Mouse (Mus musculus) hindbrain, postnatal 0 days (tissue): ENCODE measurements at regions not wholly inside any gene's neighbourhood (a gene's known extent, or its start where the extent isn't known, plus 50 kb on each side); places are given as distances from the start of the nearest gene placed in this dataset.
A peak's percentile ranks its signal among the peaks of the same experiment; 100 is the strongest.

Source experiments
- ATAC-seq: fragments of 200-750 bp; cut with Nextera tagmentation; 2 replicates; pipeline ENCODE4 v1.8.0; 2017; ENCODE audit warnings: mild to moderate bottlenecking, moderate TSS enrichment, moderate library complexity
- DNase-seq: peaks from one replicate; pipeline ENCODE4 v3.0.0-alpha.2; 2015; ENCODE audit warnings: low spot score
- H3K27ac ChIP-seq: fragments of 300-500 bp; sonication (generic); 2 replicates; pipeline ENCODE4 v1.5.1; 2014; ENCODE audit warnings: mild to moderate bottlenecking
- H3K27me3 ChIP-seq: fragments of 300-500 bp; sonication (generic); 2 replicates; pipeline ENCODE4 v1.6.1; 2014; ENCODE audit warnings: low read length, mixed read lengths; ENCODE audit not compliant: insufficient read depth
- H3K36me3 ChIP-seq: fragments of 300-500 bp; sonication (generic); 2 replicates; pipeline ENCODE4 v1.6.1; 2014; ENCODE audit warnings: low read length, mixed read lengths; ENCODE audit not compliant: insufficient read depth
- H3K4me1 ChIP-seq: fragments of 300-500 bp; sonication (generic); 2 replicates; pipeline ENCODE4 v1.6.1; 2014; ENCODE audit warnings: antibody characterized with exemption, low read length, mixed read lengths; ENCODE audit not compliant: insufficient read depth
- H3K4me2 ChIP-seq: fragments of 300-500 bp; sonication (generic); 2 replicates; pipeline ENCODE4 v1.6.1; 2014; ENCODE audit warnings: low read depth, mild to moderate bottlenecking, low read length, moderate library complexity, mixed read lengths
- H3K4me3 ChIP-seq: fragments of 300-500 bp; sonication (generic); 2 replicates; pipeline ENCODE4 v1.5.1; 2014; ENCODE audit warnings: low read length
- H3K9ac ChIP-seq: fragments of 300-500 bp; sonication (generic); replicated peaks from 2 replicates; pipeline ENCODE4 v1.6.1; 2014; ENCODE audit warnings: mild to moderate bottlenecking, low read length, moderate library complexity, mixed read lengths
- H3K9me3 ChIP-seq: fragments of 300-500 bp; sonication (generic); 2 replicates; pipeline ENCODE4 v1.6.1; 2016; ENCODE audit warnings: low read length, mixed read lengths
- CTCF ChIP-seq: IDR thresholded peaks from 2 replicates; pipeline ENCODE4 v1.5.1; 2016; ENCODE audit warnings: antibody characterized with exemption, control low read depth, low read depth
- WGBS: fragments of 180-500 bp; shearing (Covaris S2); extraction: QIAGEN DNeasy Blood & Tissue Kit; methylation state at CpG from one replicate; pipeline ENCODE4 v1.1.7; 2014; 5-methylcytosine and 5-hydroxymethylcytosine counted together

DNA sequence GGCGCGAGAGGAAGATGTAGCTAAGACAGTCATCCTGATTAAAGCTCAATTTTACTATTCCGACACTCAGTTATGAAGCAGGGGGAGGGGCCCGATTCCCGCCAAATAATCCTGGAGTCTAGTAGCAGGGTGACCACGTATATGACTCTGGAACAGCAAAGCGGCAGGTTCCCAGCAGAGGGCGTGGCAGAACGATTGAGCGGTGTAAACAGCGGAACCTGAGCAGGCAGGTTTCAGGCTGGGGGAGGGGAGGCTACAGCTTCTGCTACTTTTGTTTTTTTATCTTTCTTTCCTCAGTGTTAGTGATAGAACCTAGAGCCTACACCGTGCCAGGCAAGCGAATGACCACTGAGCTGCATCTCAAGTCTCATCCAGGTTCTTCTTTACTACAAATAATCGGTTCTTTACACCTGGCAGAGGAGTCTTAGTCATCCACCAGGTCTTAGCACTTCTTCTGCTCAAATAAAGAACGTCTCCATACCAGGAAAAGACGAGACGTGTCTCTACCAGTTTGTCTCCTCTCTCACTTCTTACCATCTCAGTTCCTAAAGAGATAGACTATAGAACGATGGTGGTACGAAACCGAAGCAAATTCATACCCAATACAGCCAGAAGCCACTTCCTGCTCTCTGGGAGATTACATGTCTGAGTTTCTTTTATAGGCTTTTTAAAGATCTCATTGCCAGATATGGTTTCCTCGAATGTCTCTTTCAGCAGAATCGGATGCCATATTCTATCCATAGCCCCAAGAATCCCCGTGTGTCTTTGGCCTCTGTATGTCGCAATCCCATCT, 100.2 kb upstream of the Ppm1h start:
- H3K27me3 ChIP-seq, result no peaks in the 10 kb centered on the region
- H3K4me2 ChIP-seq, result no peak overlapping the region
- WGBS, result 65% methylated on average over 24 of the region's 24 CpGs
- H3K27ac ChIP-seq, result no peak overlapping the region
- DNase-seq, result peak; percentile 55
- no peaks in the 10 kb centered on the region for H3K9me3 ChIP-seq
- no peaks in the 10 kb centered on the region for H3K4me1 ChIP-seq
- peak; percentile 55; the same call in 1 of the 2 replicates for ATAC-seq
- H3K4me3 ChIP-seq, result no peak overlapping the region
- no peaks in the 10 kb centered on the region for H3K36me3 ChIP-seq
- no peak overlapping the region for H3K9ac ChIP-seq
- peak; percentile 49 for TF ChIP-seq CTCF

DNA sequence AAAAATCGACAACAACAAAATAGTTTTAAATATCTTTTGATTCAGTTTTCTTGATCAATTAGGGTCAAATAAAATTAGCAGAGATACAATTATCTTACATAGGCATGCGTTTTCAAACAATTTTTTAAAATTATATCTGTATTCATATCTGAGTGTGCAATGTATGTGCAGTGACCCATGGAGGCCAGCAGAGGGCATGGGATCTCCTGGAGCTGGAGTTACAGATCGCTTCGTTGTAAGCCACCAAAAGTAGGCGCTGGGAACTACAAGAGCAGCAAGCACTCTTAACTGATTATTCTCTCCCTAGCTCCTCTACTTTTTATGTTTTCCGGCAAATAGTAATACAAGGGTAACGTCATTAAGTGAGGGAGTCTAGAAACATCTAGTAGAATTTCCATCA, 97.5 kb upstream of the Ppm1h start:
- Histone ChIP-seq H3K9me3 (no peaks in the 10 kb centered on the region), H3K4me2 (no peak overlapping the region), H3K36me3 (no peaks in the 10 kb centered on the region), H3K27me3 (no peaks in the 10 kb centered on the region), H3K9ac (no peak overlapping the region), H3K4me3 (no peak overlapping the region), H3K4me1 (no peaks in the 10 kb centered on the region), H3K27ac (no peak overlapping the region)
- DNase-seq, result no peak
- 84% methylated on average over 7 of the region's 7 CpGs for WGBS
- no peak; the same call in 1 of the 2 replicates for TF ChIP-seq CTCF
- ATAC-seq, result no peak

DNA sequence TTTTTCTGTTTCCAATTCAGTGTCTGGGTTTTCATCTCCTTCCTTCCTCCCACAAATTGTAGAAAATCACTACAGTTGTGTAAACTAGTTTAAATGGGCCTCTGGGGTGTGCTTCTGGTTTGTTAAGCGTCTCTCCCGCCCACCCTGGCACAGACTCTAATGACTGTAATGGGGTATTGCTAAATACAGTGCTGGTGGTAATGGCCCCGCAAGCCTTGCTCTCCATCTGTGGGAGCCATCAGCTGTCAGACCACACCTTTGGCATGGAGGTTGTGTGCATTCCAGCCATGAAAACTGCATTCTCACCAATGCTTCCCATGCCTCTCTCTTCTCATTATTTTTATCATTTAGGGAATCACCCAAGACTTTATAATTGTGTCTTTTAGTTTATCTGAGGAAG, 91.0 kb upstream of the Ppm1h start:
- Histone ChIP-seq H3K9me3 (no peaks in the 10 kb centered on the region), H3K4me3 (no peak overlapping the region), H3K27me3 (no peaks in the 10 kb centered on the region), H3K4me2 (no peak overlapping the region), H3K27ac (no peak overlapping the region), H3K4me1 (no peaks in the 10 kb centered on the region), H3K9ac (no peak overlapping the region), H3K36me3 (no peaks in the 10 kb centered on the region)
- no peak for TF ChIP-seq CTCF
- DNase-seq, result peak; percentile 27
- no peak for ATAC-seq
- WGBS, result 48% methylated on average over 3 of the region's 3 CpGs

DNA sequence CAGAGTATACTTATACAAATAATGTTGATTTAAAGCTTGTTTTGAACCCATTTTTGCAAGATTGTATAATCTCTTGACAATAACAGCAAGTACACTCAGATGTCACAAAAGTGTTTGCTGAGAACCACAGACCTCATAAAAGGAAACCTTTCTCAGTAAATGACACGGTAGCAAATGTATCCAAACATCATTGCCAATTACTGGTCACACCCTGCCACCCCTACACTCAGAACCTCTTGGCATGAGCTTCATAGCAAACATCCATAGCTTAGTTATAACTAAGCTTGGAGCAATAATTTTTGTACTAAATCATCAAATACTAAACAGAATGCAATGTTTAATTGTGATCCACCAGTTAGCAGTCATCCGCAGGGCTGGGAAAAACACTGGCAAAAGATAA, 79.1 kb upstream of the Ppm1h start:
- no peak for TF ChIP-seq CTCF
- Histone ChIP-seq H3K4me2 (no peak overlapping the region), H3K9ac (no peak overlapping the region), H3K27me3 (no peaks in the 10 kb centered on the region), H3K4me3 (no peak overlapping the region), H3K9me3 (no peaks in the 10 kb centered on the region), H3K27ac (no peak overlapping the region), H3K36me3 (no peaks in the 10 kb centered on the region), H3K4me1 (no peaks in the 10 kb centered on the region)
- 91% methylated on average over 2 of the region's 2 CpGs for WGBS
- DNase-seq (no peak), ATAC-seq (no peak)

DNA sequence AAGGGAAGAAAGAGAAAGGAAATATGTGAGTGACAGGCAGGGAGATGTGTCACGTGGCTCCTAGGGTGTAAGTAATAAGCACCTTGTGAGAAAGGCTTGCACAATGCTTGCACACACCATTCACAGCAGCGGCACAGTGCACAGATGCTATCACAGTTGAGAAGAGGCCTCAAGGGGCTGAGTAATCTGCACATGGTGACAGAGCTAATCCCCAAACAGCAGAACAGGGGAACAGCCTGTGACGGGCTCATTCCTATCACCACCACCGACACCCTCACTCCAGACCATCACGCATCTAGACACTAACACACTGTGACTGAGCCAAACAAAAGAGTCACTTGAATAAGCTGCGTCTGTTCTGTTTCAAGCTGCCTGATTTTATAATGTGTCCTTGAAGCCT, 76.2 kb upstream of the Ppm1h start:
- ATAC-seq (peak; percentile 82), DNase-seq (peak; percentile 54)
- Histone ChIP-seq H3K4me3 (no peak overlapping the region), H3K9ac (no peak overlapping the region), H3K9me3 (no peaks in the 10 kb centered on the region), H3K4me1 (no peaks in the 10 kb centered on the region), H3K27me3 (no peaks in the 10 kb centered on the region), H3K36me3 (no peaks in the 10 kb centered on the region), H3K27ac (peak overlapping the region; percentile 15; the same call in 1 of the 2 replicates), H3K4me2 (no peak overlapping the region)
- 16% methylated on average over 6 of the region's 6 CpGs for WGBS
- TF ChIP-seq CTCF, result no peak

DNA sequence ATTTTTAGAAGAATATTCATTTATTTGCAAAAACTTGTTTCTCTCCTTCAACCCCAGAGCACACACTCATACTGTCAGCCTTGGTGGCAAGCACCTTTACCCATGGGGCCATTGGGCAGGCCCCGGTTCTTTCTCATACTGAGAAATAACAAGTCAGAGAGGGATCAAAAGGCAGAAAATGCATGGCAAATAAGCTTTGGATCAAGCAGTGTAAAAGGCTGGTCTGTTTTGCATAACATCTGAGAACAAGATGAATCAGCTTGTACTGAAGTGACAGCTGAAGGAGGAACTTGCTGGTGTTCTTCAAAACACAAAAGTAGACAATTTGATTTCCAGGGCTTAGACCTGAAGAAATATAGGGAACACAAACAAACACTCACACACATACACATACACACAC, 74.6 kb upstream of the Ppm1h start:
- H3K4me3 ChIP-seq, result no peak overlapping the region
- no peak overlapping the region for H3K4me2 ChIP-seq
- H3K4me1 ChIP-seq, result no peaks in the 10 kb centered on the region
- TF ChIP-seq CTCF, result no peak
- no peak overlapping the region for H3K27ac ChIP-seq
- H3K27me3 ChIP-seq, result no peaks in the 10 kb centered on the region
- no peaks in the 10 kb centered on the region for H3K9me3 ChIP-seq
- H3K36me3 ChIP-seq, result no peaks in the 10 kb centered on the region
- no peak overlapping the region for H3K9ac ChIP-seq
- ATAC-seq, result no peak
- DNase-seq, result no peak
- WGBS, result 39% methylated on average over 1 of the region's 1 CpGs

DNA sequence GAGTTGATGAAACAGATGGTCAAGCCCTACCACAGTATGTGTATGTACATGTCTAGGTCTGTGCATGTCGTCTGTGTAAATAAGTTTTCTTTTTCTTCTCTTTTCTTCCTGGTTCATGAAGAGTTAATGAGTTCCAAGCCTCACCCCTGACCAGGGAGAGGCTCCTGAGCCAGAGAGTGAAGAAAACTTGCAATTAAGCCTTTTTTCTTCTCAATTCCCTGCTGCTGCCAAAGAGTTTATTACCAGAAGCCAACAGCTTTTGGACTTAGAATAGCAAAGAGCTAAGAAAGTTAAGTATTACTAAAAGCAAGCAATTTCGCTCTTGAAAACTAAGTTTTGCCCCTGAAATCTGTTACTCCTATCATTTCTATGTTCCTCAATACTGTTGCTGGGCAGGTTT, 65.3 kb upstream of the Ppm1h start:
- no peak for TF ChIP-seq CTCF
- no peak for ATAC-seq
- 82% methylated on average over 2 of the region's 2 CpGs for WGBS

More for the DNA sequence above, 65.3 kb upstream of the Ppm1h start:
- no peak for DNase-seq
- Histone ChIP-seq H3K27me3 (no peaks in the 10 kb centered on the region), H3K4me3 (no peak overlapping the region), H3K27ac (no peak overlapping the region), H3K9ac (no peak overlapping the region), H3K9me3 (no peaks in the 10 kb centered on the region), H3K4me1 (no peaks in the 10 kb centered on the region), H3K36me3 (no peaks in the 10 kb centered on the region), H3K4me2 (no peak overlapping the region)
